Mouse (Mus musculus) CD4-positive, CD25-positive, alpha-beta regulatory T cell, adult 4 months (primary cell): ENCODE measurements around the gene Cd48. TPM values are rescaled to one million over a fixed set of nuclear protein-coding genes. Genes with fewer than 3 reads are reported as not detected.
"Not testable (repeated sequence)": the region's sequence is repeated elsewhere in the genome, so short reads cannot be mapped to it uniquely, and the experiment has no call there.

Experiments
- ATAC-seq: one replicate; pipeline ENCODE4 v1.8.0; 2017
- polyA plus RNA-seq, 2 experiments: library from polyadenylated mRNA; unstranded; fragments of 100-300 nt; shearing (Covaris generic); gene quantifications; one replicate each; pipeline ENCODE4 v1.2.1; 2017

The Cd48 gene
- polyA plus RNA-seq, 2 experiments from 2014 or later: 451 to 548 TPM

DNA sequence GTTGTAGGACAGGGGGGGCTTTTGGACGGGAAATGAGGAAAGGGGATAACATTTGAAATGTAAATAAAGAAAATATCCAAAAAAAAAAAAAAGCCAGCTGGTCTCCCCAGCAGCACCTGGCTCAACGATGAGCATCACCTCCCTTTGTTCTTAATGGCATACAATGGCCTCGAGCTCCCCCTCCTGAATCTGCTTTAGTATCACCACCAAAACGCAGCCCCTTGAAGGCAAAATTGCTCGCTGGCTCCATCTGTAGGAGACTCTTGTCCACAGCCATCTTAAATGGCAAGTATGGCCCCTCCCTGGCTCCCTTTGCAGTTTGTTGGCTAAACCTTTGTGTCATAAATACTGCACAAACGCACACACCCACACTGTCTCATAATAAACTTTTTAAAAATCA, 17.2 kb downstream of the Cd48 start:
- peak; percentile 96 for ATAC-seq

DNA sequence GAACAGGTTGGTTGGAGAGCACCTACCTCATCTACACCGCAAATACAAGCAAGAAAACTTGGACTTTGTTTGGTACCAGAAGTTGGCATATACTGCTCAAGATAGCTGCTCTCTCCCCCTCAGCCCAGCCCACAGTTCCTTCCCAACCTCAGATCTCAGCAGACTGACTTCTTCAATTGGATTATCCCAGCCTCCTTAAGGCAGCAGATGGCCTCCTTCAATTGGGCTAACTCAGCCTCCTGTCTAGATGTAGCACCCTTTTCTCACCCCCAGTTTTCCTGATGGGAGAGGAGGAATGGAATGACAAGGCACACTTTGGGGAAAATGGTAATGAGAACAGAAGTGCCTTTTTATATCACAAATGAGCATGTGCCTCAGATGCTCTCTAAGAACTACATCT, 31.9 kb downstream of the Cd48 start:
- ATAC-seq: not testable (repeated sequence)

DNA sequence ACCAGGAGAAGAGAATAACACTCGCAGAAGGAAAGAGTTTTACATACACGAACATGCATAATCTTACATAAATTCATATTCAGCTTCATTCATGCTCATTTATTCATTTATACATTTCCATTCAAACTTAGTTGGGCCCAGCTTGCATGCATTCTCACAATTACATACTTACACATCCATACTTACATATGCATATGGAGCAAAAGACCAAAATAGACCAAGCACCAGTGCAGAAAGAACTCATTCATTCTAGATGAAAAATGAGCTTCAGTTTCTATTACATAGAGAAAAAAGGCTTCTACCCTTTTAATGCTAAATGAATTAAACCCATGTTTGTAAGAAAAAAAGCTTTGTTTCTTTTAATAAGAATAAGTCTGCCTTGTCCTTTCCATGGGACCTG, 33.6 kb downstream of the Cd48 start:
- ATAC-seq: no peak

DNA sequence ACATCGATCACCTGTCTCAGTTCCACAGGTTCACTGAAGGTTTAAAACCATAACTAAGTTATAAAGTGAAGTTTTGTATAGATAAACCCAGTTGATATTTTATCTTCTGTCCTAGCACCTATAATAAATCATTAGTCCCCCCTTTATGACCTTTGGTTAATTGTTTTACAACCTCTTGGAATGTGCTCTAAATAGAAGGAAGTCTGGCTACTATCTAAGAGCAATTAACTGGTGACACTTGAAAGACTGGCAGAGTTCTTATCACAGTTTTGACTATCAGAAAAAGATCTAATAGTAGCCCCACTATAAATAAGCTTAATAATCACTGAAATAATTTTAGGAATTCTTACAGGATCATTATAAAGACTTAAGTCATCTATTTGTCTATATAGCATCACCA, 34.4 kb downstream of the Cd48 start:
- ATAC-seq: no peak

DNA sequence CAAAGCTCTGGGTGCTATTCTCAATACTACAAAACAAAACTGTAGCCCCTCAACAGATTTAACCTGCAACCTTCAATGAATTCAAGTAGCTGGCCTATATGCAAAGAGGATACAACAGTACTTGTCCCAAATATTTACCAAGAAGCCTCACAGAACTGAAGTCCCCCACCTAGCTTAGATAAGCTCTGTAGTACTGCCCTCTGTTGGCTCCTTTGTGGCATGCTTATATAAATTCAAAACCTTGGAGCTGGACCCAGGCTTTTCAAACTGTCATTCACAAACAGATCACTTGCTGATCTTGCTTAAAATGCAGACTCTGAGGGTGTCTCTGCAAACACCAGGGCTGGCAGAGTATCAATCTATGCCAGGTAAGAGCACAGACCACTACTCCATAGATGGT, 49.4 kb downstream of the Cd48 start:
- no peak for ATAC-seq

DNA sequence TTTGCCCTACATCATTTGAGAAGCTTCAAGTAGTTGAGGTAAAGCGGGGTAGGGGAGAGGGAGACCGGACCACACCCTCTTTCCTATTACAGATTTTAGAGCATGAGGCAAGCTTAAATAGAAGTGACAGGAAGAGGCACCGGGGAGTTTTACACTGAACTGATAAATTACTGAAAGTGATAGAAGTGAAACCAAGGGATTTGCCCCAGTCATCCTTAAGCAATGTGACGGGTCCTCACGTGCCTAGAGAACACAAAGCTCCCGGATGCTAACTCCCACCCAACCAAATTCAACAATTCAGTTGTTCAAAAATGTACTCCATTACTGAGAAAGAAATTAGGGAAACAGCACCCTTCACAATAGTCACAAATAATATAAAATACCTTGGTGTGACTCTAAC, 53.1 kb downstream of the Cd48 start:
- ATAC-seq: peak; percentile 97

DNA sequence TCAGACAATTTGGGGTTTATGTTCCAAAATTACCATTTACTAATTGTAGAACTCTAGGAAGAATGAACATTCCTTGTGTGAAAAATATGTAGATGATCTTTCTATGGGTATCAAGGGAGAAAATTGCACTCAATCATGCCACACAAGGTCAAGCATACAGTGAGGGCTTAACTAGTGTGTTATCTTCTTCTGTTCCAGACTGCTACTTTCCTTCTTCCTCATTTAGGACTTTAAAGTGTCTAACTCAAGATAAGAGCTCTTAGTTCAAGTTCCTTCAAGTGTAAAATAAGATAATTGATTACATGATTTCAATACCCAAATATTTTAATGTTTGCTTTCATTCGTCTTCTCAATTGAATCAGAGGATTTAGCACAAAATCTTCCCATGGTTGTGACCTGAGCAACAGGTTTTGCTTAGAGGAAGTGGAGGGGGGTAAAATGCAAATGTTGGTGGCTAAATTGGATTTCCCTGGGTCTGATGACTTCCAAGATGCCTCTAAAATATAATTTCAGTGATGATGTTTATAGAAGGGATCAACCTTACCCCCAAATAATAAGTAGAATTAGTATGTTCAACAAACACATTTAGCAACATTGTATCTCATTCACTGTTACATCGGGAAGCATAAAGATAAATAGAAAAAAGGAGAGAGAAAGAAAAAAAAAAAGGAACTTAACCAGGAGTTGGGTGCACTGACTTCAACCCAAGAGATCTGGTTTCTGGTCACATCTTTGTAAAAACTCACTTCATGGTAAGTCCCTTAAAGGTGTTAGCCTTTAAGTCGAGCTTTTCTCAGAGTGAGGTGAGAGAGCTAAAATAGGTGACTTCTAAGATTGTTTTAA, 66.5 kb downstream of the Cd48 start:
- no peak for ATAC-seq

Other genes starting within 250 kb of the Cd48 start
- gene F11r, start 244.5 kb upstream of the Cd48 start, polyA plus RNA-seq: 1 to 10 TPM in 1 of 2 experiments, under 1 TPM in 1; 0.16 to 1.1 TPM
- 10 to 100 TPM; 10.5 to 11.7 TPM for gene Alyref2, start 178.5 kb upstream of the Cd48 start, polyA plus RNA-seq
- gene Itln1, start 146.7 kb upstream of the Cd48 start, polyA plus RNA-seq: not detected
- gene Cd244a, start 122.8 kb upstream of the Cd48 start, polyA plus RNA-seq: 1 to 10 TPM in 1 of 2 experiments, under 1 TPM in 1; 0.55 to 1.3 TPM
- 100 to 1,000 TPM in 1 of 2 experiments, 10 to 100 TPM in 1; 52.9 to 159 TPM for gene Ly9, start 74.6 kb upstream of the Cd48 start, polyA plus RNA-seq
- 10 to 100 TPM; 12.5 to 13.1 TPM for gene Slamf7, start 29.0 kb upstream of the Cd48 start, polyA plus RNA-seq
- gene Slamf1, start 85.1 kb downstream of the Cd48 start, polyA plus RNA-seq: 10 to 100 TPM; 72.6 to 97.4 TPM
- 100 to 1,000 TPM; 206 to 219 TPM for gene Cd84, start 157.7 kb downstream of the Cd48 start, polyA plus RNA-seq
- 1 to 10 TPM; 1.6 to 2.5 TPM for gene Gm10521, start 213.7 kb downstream of the Cd48 start, polyA plus RNA-seq
- gene Slamf6, start 235.5 kb downstream of the Cd48 start, polyA plus RNA-seq: 100 to 1,000 TPM; 266 to 302 TPM